Mouse (Mus musculus) hindbrain, embryonic 12.5 days (tissue): ENCODE measurements around the gene Uvrag. TPM values are rescaled to one million over a fixed set of nuclear protein-coding genes. Genes with fewer than 3 reads are reported as not detected.

Source experiments
- ATAC-seq: fragments of 200-750 bp; cut with Nextera tagmentation; 2 replicates; pipeline ENCODE4 v1.8.0; 2017; ENCODE audit warnings: moderate TSS enrichment; ENCODE audit not compliant: low FRiP score
- H3K27ac ChIP-seq: fragments of 300-500 bp; sonication (generic); 2 replicates; pipeline ENCODE4 v1.5.1; 2016; ENCODE audit warnings: mild to moderate bottlenecking
- H3K27me3 ChIP-seq: fragments of 300-500 bp; sonication (generic); 2 replicates; pipeline ENCODE4 v1.6.1; 2016; ENCODE audit warnings: mild to moderate bottlenecking
- H3K36me3 ChIP-seq: fragments of 300-500 bp; sonication (generic); 2 replicates; pipeline ENCODE4 v1.6.1; 2016; ENCODE audit warnings: mild to moderate bottlenecking
- H3K4me1 ChIP-seq: fragments of 300-500 bp; sonication (generic); 2 replicates; pipeline ENCODE4 v1.6.1; 2016
- H3K4me2 ChIP-seq: fragments of 300-500 bp; sonication (generic); replicated peaks from 2 replicates; pipeline ENCODE4 v1.6.1; 2016; ENCODE audit warnings: mild to moderate bottlenecking
- H3K4me3 ChIP-seq: fragments of 300-500 bp; sonication (generic); 2 replicates; pipeline ENCODE4 v1.5.1; 2016; ENCODE audit warnings: mild to moderate bottlenecking
- H3K9ac ChIP-seq: fragments of 300-500 bp; sonication (generic); 2 replicates; pipeline ENCODE4 v1.6.1; 2016; ENCODE audit warnings: mild to moderate bottlenecking, moderate library complexity
- H3K9me3 ChIP-seq: fragments of 300-500 bp; sonication (generic); replicated peaks from 2 replicates; pipeline ENCODE4 v1.6.1; 2016; ENCODE audit warnings: mild to moderate bottlenecking
- WGBS: fragments of 180-500 bp; shearing (Covaris S2); methylation state at CpG from one replicate; pipeline ENCODE4 v1.1.7; 2016; 5-methylcytosine and 5-hydroxymethylcytosine counted together
- polyA plus RNA-seq: library from polyadenylated mRNA; unstranded; fragments of >200 nt; fragmentation: Nextera tagmentation; extraction: Ambion mirVana; gene quantifications from 2 replicates; pipeline ENCODE4 v1.2.1, GENCODE M21; 2016

Gene Uvrag
- polyA plus RNA-seq, 1 experiment from 2014 or later, result 17.7 TPM

GRCm38 (mm10) chr7:99106714-99107270 is 34.1 kb downstream of the Uvrag start:
- Histone ChIP-seq H3K27ac (no peak overlapping the region), H3K9me3 (no peaks in the 10 kb centered on the region), H3K4me2 (no peak overlapping the region), H3K4me1 (peaks cover 17% of the 10 kb centered on the region), H3K27me3 (no peaks in the 10 kb centered on the region), H3K9ac (no peak overlapping the region), H3K4me3 (no peak overlapping the region), H3K36me3 (no peaks in the 10 kb centered on the region)
- no peak for ATAC-seq
- 46% methylated on average over 4 of the region's 4 CpGs for WGBS

GRCm38 (mm10) chr7:99101767-99102593 is 39.0 kb downstream of the Uvrag start:
- no peaks in the 10 kb centered on the region for H3K27me3 ChIP-seq
- H3K9ac ChIP-seq, result no peak overlapping the region
- no peak for ATAC-seq
- H3K4me1 ChIP-seq, result peaks cover 34% of the 10 kb centered on the region
- no peaks in the 10 kb centered on the region for H3K9me3 ChIP-seq
- H3K36me3 ChIP-seq, result peaks cover 14% of the 10 kb centered on the region
- no peak overlapping the region for H3K4me2 ChIP-seq
- H3K4me3 ChIP-seq, result no peak overlapping the region
- peak overlapping the region; percentile 35; the same call in 1 of the 2 replicates for H3K27ac ChIP-seq
- 28% methylated on average over 11 of the region's 11 CpGs for WGBS

GRCm38 (mm10) chr7:99101076-99101475 is 39.9 kb downstream of the Uvrag start:
- WGBS, result 51% methylated on average over 2 of the region's 2 CpGs
- no peaks in the 10 kb centered on the region for H3K27me3 ChIP-seq
- ATAC-seq, result no peak
- peaks cover 17% of the 10 kb centered on the region for H3K36me3 ChIP-seq
- no peak overlapping the region for H3K4me3 ChIP-seq
- peaks cover 28% of the 10 kb centered on the region for H3K4me1 ChIP-seq
- no peak overlapping the region for H3K9ac ChIP-seq
- no peak overlapping the region for H3K4me2 ChIP-seq
- peak overlapping the region; percentile 35; the same call in 1 of the 2 replicates for H3K27ac ChIP-seq
- no peaks in the 10 kb centered on the region for H3K9me3 ChIP-seq

GRCm38 (mm10) chr7:99100573-99100972 is 40.4 kb downstream of the Uvrag start:
- Histone ChIP-seq H3K36me3 (peaks cover 17% of the 10 kb centered on the region), H3K4me1 (peaks cover 28% of the 10 kb centered on the region), H3K4me2 (no peak overlapping the region), H3K4me3 (no peak overlapping the region), H3K27me3 (no peaks in the 10 kb centered on the region), H3K9me3 (no peaks in the 10 kb centered on the region), H3K27ac (0 out of 2 replicates have a peak overlapping the region, but pooled peaks have one; percentile 35), H3K9ac (no peak overlapping the region)
- 77% methylated on average over 8 of the region's 8 CpGs for WGBS
- ATAC-seq, result no peak

GRCm38 (mm10) chr7:99100087-99100486 is 40.9 kb downstream of the Uvrag start:
- Histone ChIP-seq H3K27me3 (no peaks in the 10 kb centered on the region), H3K9me3 (no peaks in the 10 kb centered on the region), H3K4me3 (no peak overlapping the region), H3K36me3 (peaks cover 17% of the 10 kb centered on the region), H3K9ac (no peak overlapping the region), H3K4me1 (peaks cover 28% of the 10 kb centered on the region), H3K4me2 (no peak overlapping the region), H3K27ac (0 out of 2 replicates have a peak overlapping the region, but pooled peaks have one; percentile 0)
- ATAC-seq, result no peak
- 60% methylated on average over 9 of the region's 9 CpGs for WGBS

- no peak overlapping the region for H3K4me2 ChIP-seq
- peaks cover 28% of the 10 kb centered on the region for H3K4me1 ChIP-seq
- WGBS, result 90% methylated on average over 7 of the region's 7 CpGs
- no peak overlapping the region for H3K9ac ChIP-seq
- ATAC-seq, result no peak
- H3K27ac ChIP-seq, result no peak overlapping the region
- no peaks in the 10 kb centered on the region for H3K9me3 ChIP-seq
- peaks cover 17% of the 10 kb centered on the region for H3K36me3 ChIP-seq
- H3K4me3 ChIP-seq, result no peak overlapping the region
- H3K27me3 ChIP-seq, result no peaks in the 10 kb centered on the region
These were observed 43.2 kb downstream of the Uvrag start for GRCm38 (mm10) chr7:99097781-99098180.

GRCm38 (mm10) chr7:99097128-99097527 is 43.8 kb downstream of the Uvrag start:
- H3K4me1 ChIP-seq, result peaks cover 22% of the 10 kb centered on the region
- WGBS, result 98% methylated on average over 2 of the region's 2 CpGs

GRCm38 (mm10) chr7:99095191-99095590 is 45.8 kb downstream of the Uvrag start:
- no peak for ATAC-seq
- Histone ChIP-seq H3K27ac (no peak overlapping the region), H3K4me2 (no peak overlapping the region), H3K9me3 (no peaks in the 10 kb centered on the region), H3K4me3 (no peak overlapping the region), H3K27me3 (no peaks in the 10 kb centered on the region), H3K9ac (no peak overlapping the region), H3K4me1 (peaks cover 3% of the 10 kb centered on the region; the same call in 1 of the 2 replicates), H3K36me3 (peaks cover 17% of the 10 kb centered on the region)
- 58% methylated on average over 4 of the region's 4 CpGs for WGBS

More at GRCm38 (mm10) chr7:99097128-99097527, 43.8 kb downstream of the Uvrag start:
- Histone ChIP-seq H3K4me2 (no peak overlapping the region), H3K9ac (no peak overlapping the region), H3K4me3 (no peak overlapping the region), H3K36me3 (peaks cover 17% of the 10 kb centered on the region), H3K9me3 (no peaks in the 10 kb centered on the region), H3K27me3 (no peaks in the 10 kb centered on the region), H3K27ac (no peak overlapping the region)
- no peak for ATAC-seq

- Histone ChIP-seq H3K27ac (no peak overlapping the region), H3K27me3 (no peaks in the 10 kb centered on the region), H3K9ac (no peak overlapping the region), H3K9me3 (no peaks in the 10 kb centered on the region), H3K36me3 (peaks cover 17% of the 10 kb centered on the region), H3K4me2 (no peak overlapping the region), H3K4me1 (no peaks in the 10 kb centered on the region), H3K4me3 (no peak overlapping the region)
- ATAC-seq, result no peak
- 92% methylated on average over 3 of the region's 3 CpGs for WGBS
These were observed 46.6 kb downstream of the Uvrag start for GRCm38 (mm10) chr7:99094336-99094735.

GRCm38 (mm10) chr7:99091915-99092645 is 48.9 kb downstream of the Uvrag start:
- no peak overlapping the region for H3K27ac ChIP-seq
- H3K36me3 ChIP-seq, result 0 out of 2 replicates have a peak, but pooled peaks cover 4% of the 10 kb centered on the region
- no peak for ATAC-seq
- 85% methylated on average over 17 of the region's 17 CpGs for WGBS
- peaks cover 4% of the 10 kb centered on the region; the same call in 1 of the 2 replicates for H3K4me1 ChIP-seq
- no peaks in the 10 kb centered on the region for H3K9me3 ChIP-seq
- no peak overlapping the region for H3K9ac ChIP-seq
- H3K4me3 ChIP-seq, result no peak overlapping the region
- no peaks in the 10 kb centered on the region for H3K27me3 ChIP-seq
- H3K4me2 ChIP-seq, result no peak overlapping the region

- no peak for ATAC-seq
- Histone ChIP-seq H3K9ac (no peak overlapping the region), H3K36me3 (0 out of 2 replicates have a peak, but pooled peaks cover 5% of the 10 kb centered on the region), H3K4me1 (peaks cover 4% of the 10 kb centered on the region; the same call in 1 of the 2 replicates), H3K27ac (no peak overlapping the region), H3K4me3 (no peak overlapping the region), H3K9me3 (no peaks in the 10 kb centered on the region), H3K4me2 (no peak overlapping the region), H3K27me3 (no peaks in the 10 kb centered on the region)
- 89% methylated on average over 4 of the region's 4 CpGs for WGBS
These were observed 51.2 kb downstream of the Uvrag start for GRCm38 (mm10) chr7:99089716-99090115.
